Mouse (Mus musculus) stomach, postnatal 0 days (tissue): ENCODE results near the gene Adh6a. TPM values are rescaled to one million over a fixed set of nuclear protein-coding genes. Genes with fewer than 3 reads are reported as not detected.

Experiments used
- ATAC-seq: fragments of 200-750 bp; cut with Nextera tagmentation; 2 replicates; pipeline ENCODE4 v1.8.0; 2017; ENCODE audit not compliant: low FRiP score, low TSS enrichment
- DNase-seq: peaks from one replicate; pipeline ENCODE4 v3.0.0-alpha.2; 2016; ENCODE audit warnings: low spot score
- H3K27ac ChIP-seq: fragments of 300-500 bp; sonication (generic); replicated peaks from 2 replicates; pipeline ENCODE4 v1.5.1; 2014; ENCODE audit warnings: mild to moderate bottlenecking, control low read depth
- H3K27me3 ChIP-seq: fragments of 300-500 bp; sonication (generic); 2 replicates; pipeline ENCODE4 v1.6.1; 2014; ENCODE audit warnings: low read length; ENCODE audit not compliant: control insufficient read depth, insufficient read depth
- H3K36me3 ChIP-seq: fragments of 300-500 bp; sonication (generic); 2 replicates; pipeline ENCODE4 v1.6.1; 2014; ENCODE audit warnings: low read length, mixed read lengths; ENCODE audit not compliant: control insufficient read depth, insufficient read depth
- H3K4me1 ChIP-seq: fragments of 300-500 bp; sonication (generic); replicated peaks from 2 replicates; pipeline ENCODE4 v1.6.1; 2014; ENCODE audit warnings: antibody characterized with exemption; ENCODE audit not compliant: control insufficient read depth, insufficient read depth
- H3K4me2 ChIP-seq: fragments of 300-500 bp; sonication (generic); replicated peaks from 2 replicates; pipeline ENCODE4 v1.6.1; 2014; ENCODE audit warnings: low read depth, mild to moderate bottlenecking, control low read depth, moderate library complexity
- H3K4me3 ChIP-seq: fragments of 300-500 bp; sonication (generic); 2 replicates; pipeline ENCODE4 v1.5.1; 2014; ENCODE audit warnings: low read depth, low read length, control low read depth
- H3K9ac ChIP-seq: fragments of 300-500 bp; sonication (generic); 2 replicates; pipeline ENCODE4 v1.6.1; 2014; ENCODE audit warnings: mild to moderate bottlenecking, low read length, control low read depth, mixed read lengths
- H3K9me3 ChIP-seq: fragments of 300-500 bp; sonication (generic); 2 replicates; pipeline ENCODE4 v1.6.1; 2016; ENCODE audit warnings: low read length; ENCODE audit not compliant: control insufficient read depth
- CTCF ChIP-seq: IDR thresholded peaks from 2 replicates; pipeline ENCODE4 v1.5.1; 2016; ENCODE audit warnings: antibody characterized with exemption, low read depth, mild to moderate bottlenecking, moderate library complexity
- EP300 ChIP-seq: optimal IDR thresholded peaks from 2 replicates; pipeline ENCODE3; 2016; ENCODE audit warnings: antibody characterized with exemption
- WGBS: fragments of 180-500 bp; shearing (Covaris S2); extraction: QIAGEN DNeasy Blood & Tissue Kit; methylation state at CpG from one replicate; pipeline ENCODE4 v1.1.7; 2014; 5-methylcytosine and 5-hydroxymethylcytosine counted together
- polyA plus RNA-seq: library from polyadenylated mRNA; unstranded; fragments of >200 nt; fragmentation: Nextera tagmentation; extraction: Ambion mirVana; gene quantifications from 2 replicates; pipeline ENCODE4 v1.2.1, GENCODE M21; 2015

The Adh6a gene
- polyA plus RNA-seq, 1 experiment from 2014 or later, result 47.0 TPM

GRCm38 (mm10) chr3:138373920-138374319, 60.8 kb downstream of the Adh6a start:
- DNase-seq, result no peak
- 66% methylated on average over 4 of the region's 4 CpGs for WGBS
- H3K4me3 ChIP-seq, result no peak overlapping the region
- H3K9me3 ChIP-seq, result no peaks in the 10 kb centered on the region
- H3K36me3 ChIP-seq, result no peaks in the 10 kb centered on the region
- no peak for ATAC-seq
- no peak for TF ChIP-seq EP300
- no peak for TF ChIP-seq CTCF
- H3K27me3 ChIP-seq, result no peaks in the 10 kb centered on the region
- H3K4me2 ChIP-seq, result no peak overlapping the region
- H3K9ac ChIP-seq, result no peak overlapping the region
- no peak overlapping the region for H3K27ac ChIP-seq
- no peaks in the 10 kb centered on the region for H3K4me1 ChIP-seq

DNA sequence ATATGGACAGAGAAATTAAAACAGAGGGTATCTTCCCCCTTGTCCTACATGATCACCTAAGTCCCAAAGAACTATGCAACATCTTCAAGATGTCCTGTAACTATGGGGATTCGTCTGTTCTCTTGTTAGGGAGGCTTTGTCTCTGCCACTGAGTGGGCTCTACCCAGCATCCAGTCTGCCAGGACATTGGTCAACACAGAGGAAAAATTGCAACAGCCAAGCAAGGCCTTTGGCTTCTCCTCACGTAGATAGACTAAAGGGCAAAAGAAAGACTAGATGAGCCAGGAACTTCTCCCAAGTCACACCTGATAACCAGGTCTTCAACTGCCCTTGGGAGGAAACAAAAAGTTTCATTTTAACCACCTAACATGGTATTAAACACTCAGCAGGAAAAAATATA, 62.1 kb downstream of the Adh6a start:
- no peak overlapping the region for H3K4me2 ChIP-seq
- no peak for DNase-seq
- H3K9me3 ChIP-seq, result no peaks in the 10 kb centered on the region
- ATAC-seq, result no peak
- H3K9ac ChIP-seq, result no peak overlapping the region
- 91% methylated on average over 2 of the region's 2 CpGs for WGBS
- no peaks in the 10 kb centered on the region for H3K27me3 ChIP-seq
- no peak overlapping the region for H3K27ac ChIP-seq
- no peak overlapping the region for H3K4me3 ChIP-seq
- TF ChIP-seq EP300 (no peak), CTCF (no peak)
- H3K4me1 ChIP-seq, result no peaks in the 10 kb centered on the region
- no peaks in the 10 kb centered on the region for H3K36me3 ChIP-seq

Other genes starting within 250 kb of the Adh6a start
- 0.04 and 0.07 TPM in 2 replicates for gene 1110002E22Rik, start 248.2 kb upstream of the Adh6a start, polyA plus RNA-seq
- 0.06 TPM in 1 of 2 replicates, not detected in the other for gene Gm5105, start 245.9 kb upstream of the Adh6a start, polyA plus RNA-seq
- 4.5 and 5.3 TPM in 2 replicates for gene Trmt10a, start 169.8 kb upstream of the Adh6a start, polyA plus RNA-seq
- gene Mttp, start 168.3 kb upstream of the Adh6a start, polyA plus RNA-seq, result 14.1 TPM in 2 replicates
- gene 4930579F01Rik, start 119.5 kb upstream of the Adh6a start, polyA plus RNA-seq, result 0.11 and 0.22 TPM in 2 replicates
- gene Adh7, start 95.5 kb upstream of the Adh6a start, polyA plus RNA-seq, result 31.3 and 43.4 TPM in 2 replicates
- gene Adh1, start 52.3 kb upstream of the Adh6a start, polyA plus RNA-seq, result 134 and 155 TPM in 2 replicates
- gene Adh6b, start 28.5 kb downstream of the Adh6a start, polyA plus RNA-seq, result 0.74 and 0.79 TPM in 2 replicates
- gene Adh4, start 102.2 kb downstream of the Adh6a start, polyA plus RNA-seq, result not detected in 2 replicates
- 99.8 and 104 TPM in 2 replicates for gene Adh5, start 129.8 kb downstream of the Adh6a start, polyA plus RNA-seq
- gene Metap1, start 176.2 kb downstream of the Adh6a start, polyA plus RNA-seq, result 33.9 and 34.1 TPM in 2 replicates
- 157 and 162 TPM in 2 replicates for gene Eif4e, start 212.9 kb downstream of the Adh6a start, polyA plus RNA-seq